Mouse (Mus musculus): ENCODE data around the gene Tmsb10.

- TF ChIP-seq SIN3A (IDR thresholded peaks at IDR 0.05; ENCODE audit: low read length) = no peak
- TF ChIP-seq ETS1 (IDR thresholded peaks at IDR 0.05; ENCODE audit: low read depth, low read length) = no peak
- no peak for TF ChIP-seq EP300 (IDR thresholded peaks at IDR 0.05; ENCODE audit: low read depth in 1 of 2, low read length in 2 of 2)
- TF ChIP-seq GATA1 (IDR thresholded peaks at IDR 0.05; ENCODE audit: low read depth, low read length) = no peak
- no peak for TF ChIP-seq HCFC1 (IDR thresholded peaks at IDR 0.05; ENCODE audit: low read depth, low read length)
- TF ChIP-seq CTCF (IDR thresholded peaks at IDR 0.05 in 2 of 3, conservative IDR thresholded peaks at IDR 0.05 in 1 of 3; ENCODE audit: control insufficient read depth in 1 of 3, insufficient read depth in 1 of 3, low read depth in 2 of 3, low read length in 3 of 3, poor library complexity in 1 of 3, severe bottlenecking in 1 of 3) = no peak
- no peak for TF ChIP-seq POLR2AphosphoS2 (IDR thresholded peaks at IDR 0.05; ENCODE audit: low read length)
- no peak for TF ChIP-seq MAZ (IDR thresholded peaks at IDR 0.05; ENCODE audit: low read depth, low read length)
- no peak for TF ChIP-seq RCOR1 (IDR thresholded peaks at IDR 0.05; ENCODE audit: low read depth, low read length)
- TF ChIP-seq TBP (IDR thresholded peaks at IDR 0.05; ENCODE audit: low read depth, low read length) = no peak
- TF ChIP-seq POLR2A (IDR thresholded peaks at IDR 0.05; ENCODE audit: control insufficient read depth in 1 of 2, insufficient read depth in 1 of 2, low read depth in 1 of 2, low read length in 2 of 2, poor library complexity in 1 of 2) = no peak
Observed at GRCm38 (mm10) chr6:72956199-72957092, 2.1 kb downstream of the Tmsb10 start.
